Mouse (Mus musculus): ENCODE data around the gene Siah3. TPM values are rescaled to one million over a fixed set of nuclear protein-coding genes. Genes with fewer than 3 reads are reported as not detected.

The Siah3 gene
- total RNA-seq, 2 experiments from 2014 or later: 11.4 to 12.5 TPM

- DNase-seq (ENCODE audit: low spot score in 2 of 2): no peak
- intact Hi-C loops (cut with DNase I): no loop called here
Observed at GRCm38 (mm10) chr14:75516161-75516560, 60.4 kb downstream of the Siah3 start.

DNA sequence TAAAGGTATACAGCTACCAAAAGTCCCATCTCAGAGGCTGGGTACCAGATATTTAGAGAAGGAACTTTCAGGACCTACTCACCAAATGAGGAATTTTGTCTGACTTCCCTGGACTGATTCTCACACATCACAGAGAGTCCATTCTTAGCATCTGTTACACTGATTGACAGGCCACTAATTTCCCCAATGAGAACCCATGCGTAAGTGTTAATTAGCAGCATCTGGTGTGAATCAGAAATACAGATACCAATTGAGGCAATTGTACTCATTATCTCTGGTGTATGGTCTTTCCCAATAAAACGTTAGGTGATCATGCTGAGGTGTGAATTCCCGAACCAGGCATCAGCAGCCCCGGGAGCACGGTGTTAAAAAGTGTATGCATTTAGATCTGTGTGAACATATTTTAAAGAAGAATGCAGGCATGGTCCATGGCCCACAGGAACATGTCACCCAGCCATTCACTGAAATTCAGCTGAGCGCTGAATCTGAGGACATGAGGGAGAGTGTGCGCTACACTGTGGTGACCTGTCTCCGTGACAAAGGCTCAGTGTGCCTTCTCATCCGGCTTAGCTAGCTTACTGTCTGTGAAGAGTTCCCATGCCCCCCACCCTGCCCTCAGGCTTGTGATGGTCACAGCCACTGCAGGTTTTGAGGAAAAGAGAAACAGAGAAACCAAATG lies 61.3 kb downstream of the Siah3 start:
- intact Hi-C loops (cut with DNase I): no loop called here
- no peak for DNase-seq (ENCODE audit: low spot score in 2 of 2)

- intact Hi-C loops (cut with DNase I): no loop called here
- no peak for DNase-seq (ENCODE audit: low spot score in 2 of 2)
Observed at GRCm38 (mm10) chr14:75518196-75518887, 62.6 kb downstream of the Siah3 start.

DNA sequence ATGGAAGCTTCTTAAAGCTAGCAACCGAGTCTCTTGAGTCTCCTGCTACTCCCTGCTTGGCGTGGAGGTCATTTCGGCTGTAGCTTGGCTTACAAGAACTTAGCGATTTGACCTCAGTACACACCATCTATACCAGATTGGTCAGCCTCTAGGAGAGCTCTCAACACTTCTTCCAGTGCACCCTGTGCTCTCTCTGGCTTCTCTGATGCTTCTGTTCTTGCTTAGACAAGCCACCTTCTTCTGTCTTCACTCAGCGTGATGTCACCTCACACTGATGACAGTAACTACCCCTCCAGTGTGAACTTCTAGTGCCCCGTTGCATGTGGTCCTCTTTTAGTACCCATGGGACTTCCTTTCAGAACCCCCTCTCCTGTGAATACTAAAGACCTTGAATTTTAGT lies 63.1 kb downstream of the Siah3 start:
- intact Hi-C loops (cut with DNase I): no loop called here
- no peak for DNase-seq (ENCODE audit: low spot score in 2 of 2)

DNA sequence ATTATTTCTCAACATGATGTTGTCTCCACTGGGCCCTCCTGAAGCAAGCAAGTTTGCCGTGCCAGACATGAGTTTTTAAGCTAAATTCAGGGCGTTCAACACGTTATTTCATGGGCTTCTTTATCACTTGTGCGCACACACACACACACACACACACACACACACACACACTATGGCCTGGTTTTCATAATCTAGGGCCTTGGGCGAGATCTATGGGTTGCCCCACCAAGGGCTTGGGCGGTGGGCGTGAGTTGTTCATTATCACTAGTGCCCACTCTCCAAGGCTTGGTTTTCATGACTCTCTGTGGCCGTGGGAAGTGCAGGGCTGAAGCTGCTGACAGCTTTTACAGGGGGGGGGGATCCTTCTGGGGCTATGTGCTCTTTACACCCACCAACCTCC lies 63.9 kb downstream of the Siah3 start:
- intact Hi-C loops (cut with DNase I): no loop called here
- no peak for DNase-seq (ENCODE audit: low spot score in 2 of 2)

GRCm38 (mm10) chr14:75524648-75525047 lies 68.9 kb downstream of the Siah3 start:
- intact Hi-C loops (cut with DNase I): loop anchor here (5.0 kb wide), 1 partner anchor 67 kb away; the partner anchor contains the start of gene Siah3
- no peak for DNase-seq (ENCODE audit: low spot score in 2 of 2)

- no peak for DNase-seq (ENCODE audit: low spot score in 2 of 2)
- intact Hi-C loops (cut with DNase I): loop anchor here (5.0 kb wide), 1 partner anchor 68 kb away; the partner anchor contains the start of gene Siah3
Observed at GRCm38 (mm10) chr14:75525376-75526145, 69.8 kb downstream of the Siah3 start.

GRCm38 (mm10) chr14:75527464-75528190 lies 71.8 kb downstream of the Siah3 start:
- intact Hi-C loops (cut with DNase I): loop anchor here (5.0 kb wide), 1 partner anchor 70 kb away; the partner anchor contains the start of gene Siah3
- peak; percentile 83 to 93 for DNase-seq (ENCODE audit: low spot score in 2 of 2)

DNA sequence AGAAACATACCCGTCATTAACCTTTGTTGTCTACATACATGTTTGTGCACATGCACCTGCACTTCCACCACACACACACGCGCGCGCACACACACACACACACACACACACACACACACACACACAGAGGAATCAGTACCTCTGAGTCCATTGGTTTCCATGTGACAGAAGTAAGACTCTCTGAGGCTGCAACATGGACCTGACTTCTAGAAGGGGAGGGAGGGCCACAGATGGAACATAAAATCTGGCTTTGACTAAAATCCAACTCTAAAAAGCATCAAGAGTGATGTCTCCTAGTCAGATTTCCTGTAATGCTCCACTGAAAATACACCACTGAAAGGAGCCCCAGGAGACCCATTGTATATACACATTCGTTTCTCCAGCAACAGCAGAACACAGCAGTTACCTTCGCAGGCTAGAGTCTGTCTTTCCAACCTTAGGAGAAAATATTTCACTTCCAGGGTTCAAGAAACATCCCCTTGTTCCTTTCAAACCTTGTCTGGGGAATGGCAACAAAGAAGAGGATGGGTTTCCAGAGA lies 75.1 kb downstream of the Siah3 start:
- intact Hi-C loops (cut with DNase I): no loop called here
- DNase-seq (ENCODE audit: low spot score in 2 of 2): no peak

- DNase-seq (ENCODE audit: low spot score in 2 of 2): no peak
- intact Hi-C loops (cut with DNase I): no loop called here
Observed at GRCm38 (mm10) chr14:75539205-75539604, 83.4 kb downstream of the Siah3 start.

DNA sequence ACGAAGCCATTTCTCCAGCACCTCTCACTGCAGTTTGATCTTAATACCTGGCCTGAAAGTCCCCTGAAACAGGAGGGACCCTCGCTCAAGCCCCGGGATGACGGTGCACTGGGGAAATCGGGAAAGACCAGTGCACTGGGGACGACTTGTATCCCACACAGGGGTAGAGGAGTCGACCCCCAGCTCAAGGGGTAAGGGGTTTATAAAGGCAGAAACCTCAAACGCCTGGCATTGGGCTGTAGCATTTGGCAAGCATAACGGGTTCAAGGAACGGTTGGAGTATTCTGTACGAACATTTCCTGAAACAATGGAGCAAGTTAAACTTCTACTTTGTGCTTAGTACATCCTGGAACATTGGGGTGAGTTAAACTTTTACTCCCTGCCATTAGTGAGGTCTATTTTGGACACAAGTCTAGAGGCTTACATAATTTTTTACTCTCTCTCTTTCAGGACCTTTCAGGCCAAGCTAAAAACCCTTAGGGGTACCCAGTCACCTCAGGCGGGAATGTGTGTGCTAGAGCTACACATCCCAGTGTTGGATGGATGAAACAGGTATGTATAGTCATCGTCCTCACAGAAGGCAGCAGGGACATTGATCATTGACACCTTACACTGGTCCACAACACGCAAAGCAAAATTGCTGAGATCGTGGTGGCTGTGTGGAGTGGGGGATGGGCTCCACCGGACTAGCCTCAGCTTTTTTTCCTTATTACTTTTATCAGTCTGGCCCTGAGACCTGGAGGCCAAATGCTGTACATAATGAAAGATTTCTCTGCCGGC lies 84.6 kb downstream of the Siah3 start:
- DNase-seq (ENCODE audit: low spot score in 2 of 2): no peak
- intact Hi-C loops (cut with DNase I): no loop called here

DNA sequence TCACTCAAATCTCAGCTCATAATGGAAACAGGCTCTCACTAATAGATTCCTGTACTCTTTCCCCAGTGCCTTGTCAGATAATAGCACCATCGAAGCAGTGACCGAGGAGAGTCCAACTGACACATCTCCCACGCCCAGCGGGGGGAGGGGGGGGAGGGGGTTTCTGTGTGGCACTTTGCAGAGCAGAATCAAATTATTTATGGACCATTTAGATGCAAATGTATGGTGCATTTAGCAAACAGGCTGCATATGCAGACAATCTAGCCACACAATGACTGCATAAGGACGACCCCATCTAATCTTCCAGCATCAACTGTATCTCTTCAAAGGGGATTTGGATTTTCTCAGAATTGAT lies 85.2 kb downstream of the Siah3 start:
- no peak for DNase-seq (ENCODE audit: low spot score in 2 of 2)
- intact Hi-C loops (cut with DNase I): no loop called here

GRCm38 (mm10) chr14:75541731-75542130 lies 85.9 kb downstream of the Siah3 start:
- intact Hi-C loops (cut with DNase I): no loop called here
- DNase-seq (ENCODE audit: low spot score in 2 of 2): no peak

GRCm38 (mm10) chr14:75561577-75562331 lies 106.0 kb downstream of the Siah3 start:
- DNase-seq (ENCODE audit: low spot score in 2 of 2): no peak
- intact Hi-C loops (cut with DNase I): no loop called here

GRCm38 (mm10) chr14:75565534-75566140 lies 109.9 kb downstream of the Siah3 start:
- DNase-seq (ENCODE audit: low spot score in 2 of 2): peak; percentile 47 to 62
- intact Hi-C loops (cut with DNase I): no loop called here

- DNase-seq (ENCODE audit: low spot score in 2 of 2): no peak
- intact Hi-C loops (cut with DNase I): no loop called here
Observed at GRCm38 (mm10) chr14:75566303-75566702, 110.5 kb downstream of the Siah3 start.

GRCm38 (mm10) chr14:75579010-75579409 lies 123.2 kb downstream of the Siah3 start:
- intact Hi-C loops (cut with DNase I): no loop called here
- no peak for DNase-seq (ENCODE audit: low spot score in 2 of 2)

All from left cerebral cortex, postnatal 14 days (tissue).